Mouse (Mus musculus): ENCODE data around the gene Uchl1.

GRCm38 (mm10) chr5:66720921-66721320, 45.0 kb downstream of the Uchl1 start:
- TF ChIP-seq CTCF (IDR thresholded peaks at IDR 0.05; ENCODE audit: low read depth), result no peak
- TF ChIP-seq EP300 (IDR thresholded peaks at IDR 0.05; ENCODE audit: low read depth), result no peak
